Mouse (Mus musculus) embryonic facial prominence, embryonic 14.5 days (tissue): Measurements from ENCODE around the gene Swap70. TPM values are rescaled to one million over a fixed set of nuclear protein-coding genes. Genes with fewer than 3 reads are reported as not detected.

ENCODE experiments used
- ATAC-seq: fragments of 200-750 bp; cut with Nextera tagmentation; 2 replicates; pipeline ENCODE4 v1.8.0; 2017; ENCODE audit warnings: low read depth, moderate number of reproducible peaks, moderate TSS enrichment
- DNase-seq: peaks from one replicate; pipeline ENCODE4 v3.0.0-alpha.2; 2015; ENCODE audit warnings: low spot score
- H3K27ac ChIP-seq: fragments of 300-500 bp; sonication (generic); replicated peaks from 2 replicates; pipeline ENCODE4 v1.5.1; 2014; ENCODE audit warnings: low read depth, mild to moderate bottlenecking, low read length, moderate library complexity
- H3K27me3 ChIP-seq: fragments of 300-500 bp; sonication (generic); replicated peaks from 2 replicates; pipeline ENCODE4 v1.6.1; 2014; ENCODE audit warnings: low read length; ENCODE audit not compliant: control insufficient read depth, insufficient read depth
- H3K36me3 ChIP-seq: fragments of 300-500 bp; sonication (generic); 2 replicates; pipeline ENCODE4 v1.6.1; 2014; ENCODE audit warnings: low read length, mixed read lengths; ENCODE audit not compliant: control insufficient read depth, insufficient read depth
- H3K4me1 ChIP-seq: fragments of 300-500 bp; sonication (generic); 2 replicates; pipeline ENCODE4 v1.6.1; 2014; ENCODE audit warnings: antibody characterized with exemption, low read length; ENCODE audit not compliant: control insufficient read depth, insufficient read depth
- H3K4me2 ChIP-seq: fragments of 300-500 bp; sonication (generic); 2 replicates; pipeline ENCODE4 v1.6.1; 2014; ENCODE audit warnings: low read depth, mild to moderate bottlenecking, low read length, moderate library complexity, mixed read lengths
- H3K4me3 ChIP-seq: fragments of 300-500 bp; sonication (generic); 2 replicates; pipeline ENCODE4 v1.5.1; 2014; ENCODE audit warnings: low read depth, mild to moderate bottlenecking, low read length
- H3K9ac ChIP-seq: fragments of 300-500 bp; sonication (generic); 2 replicates; pipeline ENCODE4 v1.6.1; 2014; ENCODE audit warnings: low read depth, mild to moderate bottlenecking, low read length, moderate library complexity, mixed read lengths
- H3K9me3 ChIP-seq: fragments of 300-500 bp; sonication (generic); 2 replicates; pipeline ENCODE4 v1.6.1; 2016; ENCODE audit warnings: low read length; ENCODE audit not compliant: control insufficient read depth
- WGBS: fragments of 180-500 bp; shearing (Covaris S2); extraction: QIAGEN DNeasy Blood & Tissue Kit; methylation state at CpG from one replicate; pipeline ENCODE4 v1.1.7; 2014; 5-methylcytosine and 5-hydroxymethylcytosine counted together
- polyA plus RNA-seq: library from polyadenylated mRNA; unstranded; fragments of >200 nt; fragmentation: Nextera tagmentation; extraction: Ambion mirVana; gene quantifications from 2 replicates; pipeline ENCODE4 v1.2.1, GENCODE M21; 2014

The Swap70 gene
- polyA plus RNA-seq, 1 experiment from 2014 or later = 29.2 TPM

DNA sequence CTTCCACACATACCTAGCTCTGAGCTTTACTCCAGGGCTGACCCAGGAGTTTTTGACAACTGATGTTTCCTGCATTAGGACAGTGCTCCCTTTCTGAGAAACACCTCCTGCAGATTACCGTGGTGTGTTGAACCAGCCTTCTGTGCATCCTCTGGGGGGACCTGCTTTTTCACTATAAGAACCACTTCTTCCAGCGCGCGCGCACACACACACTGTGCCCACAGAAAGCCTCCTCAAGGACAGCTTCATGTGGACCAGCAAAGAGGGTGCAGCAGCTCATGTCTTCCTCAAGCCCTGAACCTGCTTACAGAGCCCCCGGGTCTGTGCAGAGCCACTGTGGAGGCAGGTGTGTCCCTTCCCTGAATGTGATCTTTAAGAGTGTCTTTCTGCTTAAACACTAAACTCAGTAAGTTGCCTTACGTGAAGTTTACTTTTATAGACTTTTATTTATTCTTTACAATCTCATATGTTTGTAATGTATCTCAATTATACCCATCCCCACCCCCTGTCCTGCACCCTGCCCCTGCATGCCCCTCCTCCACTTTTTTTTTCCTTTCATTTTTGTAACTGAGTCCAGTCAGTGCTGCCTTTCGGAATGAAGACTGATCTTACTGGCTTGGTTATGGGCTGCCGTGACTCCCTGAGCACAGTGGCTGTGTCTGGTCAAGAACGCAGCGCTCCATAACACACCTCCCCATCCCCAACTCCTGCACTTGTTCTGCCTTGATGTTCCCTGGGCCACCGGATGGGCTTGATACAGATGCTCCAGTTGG, 63.8 kb downstream of the Swap70 start:
- Histone ChIP-seq H3K4me3 (no peak overlapping the region), H3K9me3 (no peaks in the 10 kb centered on the region), H3K4me2 (no peak overlapping the region), H3K27ac (no peak overlapping the region), H3K27me3 (no peaks in the 10 kb centered on the region), H3K9ac (no peak overlapping the region), H3K36me3 (peaks cover 25% of the 10 kb centered on the region), H3K4me1 (peaks cover 4% of the 10 kb centered on the region; the same call in 1 of the 2 replicates)
- WGBS = 86% methylated on average over 12 of the region's 12 CpGs
- DNase-seq = no peak
- ATAC-seq = no peak

DNA sequence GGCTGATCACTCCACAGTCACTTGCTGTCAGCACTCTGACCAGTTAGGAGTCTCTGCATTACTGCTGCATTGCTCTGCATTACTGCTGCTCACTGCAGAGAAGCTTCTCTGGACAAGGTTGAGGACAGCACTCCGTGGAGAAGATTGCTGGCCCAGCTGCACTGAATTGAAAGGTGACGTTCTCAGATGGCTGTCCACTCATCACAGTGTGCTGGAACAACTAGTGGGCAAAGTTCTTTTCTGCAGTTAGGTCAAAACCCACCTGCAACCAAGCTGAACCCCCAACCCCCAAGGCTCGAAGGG, 64.3 kb downstream of the Swap70 start:
- Histone ChIP-seq H3K4me2 (no peak overlapping the region), H3K36me3 (peaks cover 20% of the 10 kb centered on the region), H3K4me3 (no peak overlapping the region), H3K9me3 (no peaks in the 10 kb centered on the region), H3K27me3 (no peaks in the 10 kb centered on the region), H3K27ac (no peak overlapping the region), H3K9ac (no peak overlapping the region), H3K4me1 (peaks cover 4% of the 10 kb centered on the region; the same call in 1 of the 2 replicates)
- DNase-seq (no peak), ATAC-seq (no peak)
- WGBS = 64% methylated on average over 3 of the region's 3 CpGs

DNA sequence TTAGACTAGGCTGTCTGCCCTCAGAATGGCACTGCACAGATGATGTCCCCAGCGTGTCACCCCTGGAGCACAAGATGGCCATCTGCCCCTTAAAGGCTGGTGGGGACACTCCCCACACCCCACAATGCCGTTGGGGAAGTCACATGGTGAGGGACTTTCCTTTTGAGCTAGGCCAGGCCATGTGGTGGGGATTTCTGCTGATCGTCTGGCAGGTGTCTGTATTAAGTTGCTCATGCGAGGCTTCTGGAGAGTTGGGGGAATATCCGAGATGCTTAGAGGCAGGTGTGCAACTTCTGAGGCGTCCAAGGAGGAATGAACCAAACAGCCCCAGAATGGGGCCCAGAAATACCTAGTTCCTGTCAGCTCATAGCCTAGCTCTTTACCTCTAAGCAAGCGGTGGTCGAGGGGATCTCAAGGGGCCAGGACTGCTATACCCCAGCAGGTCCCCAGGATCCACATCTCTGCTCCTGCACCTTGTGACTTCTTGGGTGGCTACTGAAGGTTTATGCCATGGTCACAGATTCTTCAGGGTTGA, 64.8 kb downstream of the Swap70 start:
- DNase-seq (no peak), ATAC-seq (no peak)
- no peak overlapping the region for H3K4me2 ChIP-seq
- H3K9ac ChIP-seq = no peak overlapping the region
- WGBS = 75% methylated on average over 8 of the region's 8 CpGs
- no peaks in the 10 kb centered on the region for H3K27me3 ChIP-seq
- peaks cover 15% of the 10 kb centered on the region for H3K36me3 ChIP-seq
- no peak overlapping the region for H3K27ac ChIP-seq
- peaks cover 4% of the 10 kb centered on the region; the same call in 1 of the 2 replicates for H3K4me1 ChIP-seq
- no peak overlapping the region for H3K4me3 ChIP-seq
- no peaks in the 10 kb centered on the region for H3K9me3 ChIP-seq

DNA sequence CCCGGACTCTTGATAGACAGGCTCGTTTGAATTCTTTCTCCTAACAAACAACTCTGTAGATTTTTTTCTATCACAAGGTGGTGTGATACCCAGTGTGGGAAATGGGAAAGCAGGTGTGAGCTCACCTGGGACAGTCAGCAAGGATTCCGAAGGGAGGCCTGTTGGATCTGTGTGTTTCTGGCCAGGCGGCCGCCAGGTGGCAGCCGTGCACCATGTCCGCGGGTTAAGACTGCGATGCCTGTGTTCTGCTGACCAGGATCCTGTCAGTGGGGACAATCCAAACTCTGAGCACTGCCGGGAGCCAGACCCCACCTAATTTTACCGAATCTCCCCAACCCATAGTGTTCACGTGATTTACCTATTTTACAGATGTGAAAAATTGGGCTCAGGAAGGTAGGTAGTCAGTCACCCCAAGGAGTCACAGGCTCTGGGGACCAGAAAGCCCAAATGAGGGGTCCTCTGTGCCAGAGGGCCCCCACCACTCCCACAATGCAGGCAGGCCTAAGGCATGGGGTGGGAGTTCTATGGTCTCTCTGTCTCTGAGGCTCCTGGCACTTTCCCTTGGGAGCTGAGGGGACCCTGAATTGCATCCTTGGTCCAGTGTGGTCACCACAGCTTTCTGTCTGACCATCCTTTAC, 65.4 kb downstream of the Swap70 start:
- Histone ChIP-seq H3K36me3 (peaks cover 9% of the 10 kb centered on the region; the same call in 1 of the 2 replicates), H3K27me3 (no peaks in the 10 kb centered on the region), H3K27ac (no peak overlapping the region), H3K4me1 (peaks cover 4% of the 10 kb centered on the region; the same call in 1 of the 2 replicates), H3K9ac (no peak overlapping the region), H3K4me3 (no peak overlapping the region), H3K4me2 (no peak overlapping the region), H3K9me3 (no peaks in the 10 kb centered on the region)
- DNase-seq (peak; percentile 77), ATAC-seq (peak; percentile 83)
- 7% methylated on average over 12 of the region's 12 CpGs for WGBS

DNA sequence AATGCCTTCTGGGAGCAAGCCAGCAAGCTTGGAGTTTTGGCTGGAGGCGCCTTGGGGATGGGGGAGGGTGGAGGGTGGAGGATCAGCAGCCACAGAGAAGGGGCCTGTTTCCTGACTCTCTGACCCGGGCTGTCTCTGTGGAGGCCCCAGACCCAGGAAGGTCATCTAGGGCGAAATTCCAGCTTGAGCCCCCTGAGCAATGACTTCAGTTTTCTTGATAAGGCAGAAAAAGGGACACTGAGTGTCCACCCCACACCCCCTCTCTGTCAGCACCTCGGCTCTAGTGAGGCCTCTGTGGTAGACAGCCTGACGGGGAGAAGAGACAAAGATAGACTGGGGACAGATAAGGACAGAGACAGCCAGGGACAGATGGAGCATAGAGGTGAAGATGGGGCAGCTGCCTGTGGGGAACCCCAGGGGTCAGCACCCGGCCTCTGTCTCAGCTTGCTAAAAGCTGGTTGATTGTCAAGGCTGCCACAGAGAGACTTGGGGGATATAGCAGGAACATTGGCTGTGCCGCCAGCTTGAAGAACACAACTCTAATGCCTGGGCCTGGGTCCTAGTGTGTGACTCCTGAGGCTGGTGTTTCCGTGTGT, 66.1 kb downstream of the Swap70 start:
- H3K27me3 ChIP-seq = no peaks in the 10 kb centered on the region
- no peaks in the 10 kb centered on the region for H3K9me3 ChIP-seq
- no peak overlapping the region for H3K4me3 ChIP-seq
- H3K36me3 ChIP-seq = peaks cover 2% of the 10 kb centered on the region; the same call in 1 of the 2 replicates
- H3K27ac ChIP-seq = no peak overlapping the region
- ATAC-seq (no peak), DNase-seq (no peak)
- H3K4me2 ChIP-seq = no peak overlapping the region
- WGBS = 57% methylated on average over 7 of the region's 8 CpGs
- H3K9ac ChIP-seq = no peak overlapping the region
- H3K4me1 ChIP-seq = peaks cover 4% of the 10 kb centered on the region; the same call in 1 of the 2 replicates

DNA sequence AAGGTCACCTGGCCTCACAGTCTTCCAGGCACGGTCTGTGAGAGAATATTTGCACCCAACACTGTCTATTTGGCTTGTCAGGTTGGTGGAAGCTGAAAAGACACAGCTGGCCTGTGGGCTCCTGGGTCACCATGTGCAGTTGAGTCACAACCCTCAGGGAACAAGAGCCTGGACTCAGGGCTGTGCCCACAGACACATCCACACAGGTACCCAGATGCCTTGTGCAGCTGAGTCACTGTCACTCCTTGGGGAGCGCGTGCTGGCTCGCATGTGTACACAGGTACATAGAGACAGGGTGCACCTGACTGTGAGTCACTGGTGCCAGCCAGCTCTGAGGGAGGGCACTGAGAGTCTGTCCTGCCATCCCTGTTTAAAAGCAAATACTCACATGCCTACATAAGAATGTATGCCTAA, 66.7 kb downstream of the Swap70 start:
- H3K36me3 ChIP-seq = no peaks in the 10 kb centered on the region; the same call in 1 of the 2 replicates
- DNase-seq (no peak), ATAC-seq (0 out of 2 replicates have a peak, but pooled peaks have one; percentile 4)
- no peak overlapping the region for H3K9ac ChIP-seq
- H3K4me2 ChIP-seq = no peak overlapping the region
- H3K27ac ChIP-seq = no peak overlapping the region
- H3K4me3 ChIP-seq = no peak overlapping the region
- H3K4me1 ChIP-seq = peaks cover 4% of the 10 kb centered on the region; the same call in 1 of the 2 replicates
- 0 out of 2 replicates have a peak, but pooled peaks cover 2% of the 10 kb centered on the region for H3K9me3 ChIP-seq
- H3K27me3 ChIP-seq = no peaks in the 10 kb centered on the region
- 87% methylated on average over 4 of the region's 4 CpGs for WGBS

DNA sequence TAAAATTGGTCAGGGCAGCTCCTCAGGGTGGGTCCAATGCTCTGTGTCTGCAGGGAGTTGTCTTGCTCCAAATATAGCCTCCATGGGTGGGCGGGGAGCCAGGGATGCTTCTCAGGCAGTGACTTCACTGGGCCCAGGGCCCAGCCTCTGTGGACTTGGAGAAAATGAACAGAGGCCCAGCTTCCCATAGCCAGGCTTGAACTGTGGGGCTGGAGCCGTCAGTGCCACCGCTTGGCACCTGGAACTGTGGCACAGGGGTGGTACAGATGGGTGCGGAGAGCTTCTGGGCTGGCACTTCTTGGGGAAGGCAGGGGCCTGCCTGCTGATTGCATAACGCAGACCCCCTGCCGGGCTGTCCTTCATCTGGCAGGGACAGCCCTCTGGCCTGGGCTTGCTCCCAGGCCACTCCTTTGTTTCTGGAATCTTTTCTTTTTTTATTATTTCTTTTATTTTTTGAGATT, 67.2 kb downstream of the Swap70 start:
- 0 out of 2 replicates have a peak overlapping the region, but pooled peaks have one; percentile 33 for H3K27ac ChIP-seq
- H3K4me1 ChIP-seq = peaks cover 4% of the 10 kb centered on the region; the same call in 1 of the 2 replicates
- H3K9me3 ChIP-seq = 0 out of 2 replicates have a peak, but pooled peaks cover 2% of the 10 kb centered on the region
- no peaks in the 10 kb centered on the region; the same call in 1 of the 2 replicates for H3K36me3 ChIP-seq
- DNase-seq (peak; percentile 68), ATAC-seq (peak; percentile 63; the same call in 1 of the 2 replicates)
- 62% methylated on average over 6 of the region's 6 CpGs for WGBS
- H3K27me3 ChIP-seq = no peaks in the 10 kb centered on the region
- H3K9ac ChIP-seq = no peak overlapping the region; the same call in 1 of the 2 replicates
- H3K4me2 ChIP-seq = no peak overlapping the region
- no peak overlapping the region for H3K4me3 ChIP-seq

DNA sequence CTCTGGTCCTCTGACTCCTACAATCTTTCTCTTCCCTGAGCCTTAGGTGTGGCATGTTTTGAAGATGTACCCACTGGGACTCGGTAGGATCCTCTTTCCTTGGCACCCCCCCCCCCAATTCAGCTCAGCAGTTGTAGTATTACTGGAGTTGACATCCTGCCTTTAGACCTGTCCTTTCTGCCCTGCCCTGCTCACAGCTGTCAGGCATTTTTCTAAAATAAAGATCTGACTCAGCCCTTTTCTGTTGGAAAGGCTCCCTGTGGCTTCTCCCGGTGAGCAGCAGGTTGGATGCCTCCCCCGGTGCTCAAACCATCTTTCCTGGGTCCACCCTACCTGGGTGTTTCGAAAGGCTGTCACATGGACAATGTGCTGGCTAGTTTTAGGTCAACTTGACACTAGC, 68.1 kb downstream of the Swap70 start:
- no peak overlapping the region for H3K27ac ChIP-seq
- no peak for ATAC-seq
- H3K4me1 ChIP-seq = peaks cover 4% of the 10 kb centered on the region; the same call in 1 of the 2 replicates
- no peaks in the 10 kb centered on the region for H3K36me3 ChIP-seq
- 70% methylated on average over 4 of the region's 4 CpGs for WGBS
- H3K4me3 ChIP-seq = no peak overlapping the region
- H3K9me3 ChIP-seq = 0 out of 2 replicates have a peak, but pooled peaks cover 2% of the 10 kb centered on the region
- no peak for DNase-seq
- H3K4me2 ChIP-seq = no peak overlapping the region
- H3K9ac ChIP-seq = no peak overlapping the region
- no peaks in the 10 kb centered on the region for H3K27me3 ChIP-seq
